Mouse (Mus musculus) testis, adult 2 months (tissue): ENCODE measurements around the gene Cuzd1. TPM values are rescaled to one million over a fixed set of nuclear protein-coding genes. Genes with fewer than 3 reads are reported as not detected.

Experiments
- H3K27ac ChIP-seq: fragments of 200-500 bp; 2 replicates; pipeline ENCODE4 v1.5.1; 2012; ENCODE audit warnings: low read depth, low read length; ENCODE audit not compliant: control insufficient read depth, insufficient read depth
- H3K27me3 ChIP-seq: fragments of 200-500 bp; 2 replicates; pipeline ENCODE4 v1.6.1; 2012; ENCODE audit warnings: mild to moderate bottlenecking, low read length, moderate library complexity; ENCODE audit not compliant: control insufficient read depth, insufficient read depth
- H3K36me3 ChIP-seq: fragments of 200-500 bp; 2 replicates; pipeline ENCODE4 v1.6.1; 2012; ENCODE audit warnings: mild to moderate bottlenecking, low read length; ENCODE audit not compliant: control insufficient read depth, insufficient read depth
- H3K4me1 ChIP-seq: fragments of 200-500 bp; 2 replicates; pipeline ENCODE4 v1.6.1; 2012; ENCODE audit warnings: low read length; ENCODE audit not compliant: control insufficient read depth, insufficient read depth
- H3K4me3 ChIP-seq: fragments of 200-500 bp; 2 replicates; pipeline ENCODE4 v1.5.1; 2012; ENCODE audit warnings: low read depth, mild to moderate bottlenecking, low read length, moderate library complexity, mixed read lengths; ENCODE audit not compliant: control insufficient read depth
- CTCF ChIP-seq: fragments of 200-500 bp; IDR thresholded peaks from 2 replicates; pipeline ENCODE4 v1.5.1; 2012; ENCODE audit warnings: low read depth, mild to moderate bottlenecking, inconsistent platforms, low read length, moderate library complexity; ENCODE audit not compliant: control insufficient read depth, insufficient read depth, insufficient replicate concordance
- POLR2A ChIP-seq: fragments of 200-500 bp; IDR thresholded peaks from 2 replicates; pipeline ENCODE4 v1.6.1; 2012; ENCODE audit warnings: low read depth, mild to moderate bottlenecking, inconsistent platforms, low read length, moderate library complexity; ENCODE audit not compliant: control insufficient read depth
- polyA plus RNA-seq: library from polyadenylated mRNA; depleted of rRNA; stranded (reverse); fragments of >200 nt; gene quantifications from 2 replicates; pipeline ENCODE4 v1.2.3, GENCODE M21; 2012

Cuzd1 gene
- polyA plus RNA-seq, 1 experiment = 2.9 TPM

GRCm38 (mm10) chr7:131345856-131346541 is 23.9 kb upstream of the Cuzd1 start:
- Histone ChIP-seq H3K4me3 (no peak overlapping the region), H3K36me3 (peaks cover 7% of the 10 kb centered on the region)
- TF ChIP-seq POLR2A (no peak), CTCF (no peak)

DNA sequence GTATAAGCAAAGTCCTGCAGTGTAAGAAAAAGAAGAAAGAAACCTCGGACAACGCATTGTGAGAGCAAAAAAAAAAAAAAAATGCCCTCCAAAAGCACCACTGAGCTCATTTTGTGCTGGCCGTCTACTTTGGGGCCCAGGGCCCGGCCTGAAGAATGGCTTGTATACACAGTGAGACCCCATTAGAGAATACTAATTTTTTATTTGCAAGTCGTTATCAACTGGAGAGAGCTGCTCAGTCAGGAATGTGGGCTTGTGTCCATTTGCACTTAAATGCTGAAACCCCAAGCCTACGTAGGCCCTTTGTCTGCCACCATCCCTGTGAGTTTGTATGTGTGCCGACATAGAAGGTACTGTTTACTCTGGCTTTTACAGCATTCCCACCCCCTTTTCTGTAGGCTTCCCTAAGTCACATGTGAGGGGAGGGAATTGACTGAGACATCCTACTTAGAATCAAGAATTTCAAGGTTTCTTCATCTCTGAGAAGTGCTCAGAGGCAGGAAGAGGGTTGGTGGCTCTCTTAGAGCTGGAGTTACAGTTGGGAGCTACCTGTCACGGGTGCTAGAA is 15.5 kb upstream of the Cuzd1 start:
- Histone ChIP-seq H3K36me3 (no peaks in the 10 kb centered on the region; the same call in 1 of the 2 replicates), H3K27ac (no peak overlapping the region)
- no peak for TF ChIP-seq POLR2A

More at GRCm38 (mm10) chr7:131345856-131346541, 23.9 kb upstream of the Cuzd1 start:
- H3K27me3 ChIP-seq = no peaks in the 10 kb centered on the region
- no peak overlapping the region for H3K27ac ChIP-seq
- H3K4me1 ChIP-seq = no peaks in the 10 kb centered on the region

DNA sequence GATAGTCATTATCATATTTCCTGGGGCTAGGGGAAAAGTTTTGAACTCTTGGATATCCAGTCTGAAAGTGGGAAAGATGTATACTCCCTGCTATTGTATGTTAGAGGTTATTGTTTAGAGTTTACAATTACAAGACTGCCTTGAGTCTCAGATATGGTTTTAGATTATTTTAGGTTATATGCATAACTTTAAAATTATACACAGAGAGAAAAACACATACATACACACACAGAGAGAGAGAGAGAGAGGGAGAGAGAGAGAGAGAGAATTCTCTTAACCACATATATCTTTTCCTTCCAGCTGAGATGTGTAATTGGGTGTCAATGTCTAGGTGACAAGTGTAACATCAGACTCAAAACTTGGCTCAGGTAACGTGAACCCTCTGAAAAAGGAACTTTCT is 11.5 kb upstream of the Cuzd1 start, which contains the start of gene Fam24a:
Gene Fam24a (plus strand): TSS at position 301 of the 400 bp plus-strand sequence.
- no peaks in the 10 kb centered on the region; the same call in 1 of the 2 replicates for H3K36me3 ChIP-seq
- TF ChIP-seq POLR2A (no peak), CTCF (no peak)
- H3K4me1 ChIP-seq = no peaks in the 10 kb centered on the region
- no peak within 1 kb of the TSS for H3K27ac ChIP-seq
- no peaks in the 10 kb centered on the region for H3K27me3 ChIP-seq
- peak within 1 kb of the TSS; percentile 84; the same call in 1 of the 2 replicates for H3K4me3 ChIP-seq

More for the DNA sequence above, 15.5 kb upstream of the Cuzd1 start:
- no peaks in the 10 kb centered on the region for H3K4me1 ChIP-seq
- H3K27me3 ChIP-seq = no peaks in the 10 kb centered on the region
- no peak overlapping the region; the same call in 1 of the 2 replicates for H3K4me3 ChIP-seq

GRCm38 (mm10) chr7:131331688-131332087 is 9.6 kb upstream of the Cuzd1 start:
- Histone ChIP-seq H3K4me1 (no peaks in the 10 kb centered on the region), H3K4me3 (no peak overlapping the region), H3K36me3 (no peaks in the 10 kb centered on the region; the same call in 1 of the 2 replicates), H3K27ac (no peak overlapping the region), H3K27me3 (no peaks in the 10 kb centered on the region)
- TF ChIP-seq POLR2A (no peak), CTCF (no peak)

DNA sequence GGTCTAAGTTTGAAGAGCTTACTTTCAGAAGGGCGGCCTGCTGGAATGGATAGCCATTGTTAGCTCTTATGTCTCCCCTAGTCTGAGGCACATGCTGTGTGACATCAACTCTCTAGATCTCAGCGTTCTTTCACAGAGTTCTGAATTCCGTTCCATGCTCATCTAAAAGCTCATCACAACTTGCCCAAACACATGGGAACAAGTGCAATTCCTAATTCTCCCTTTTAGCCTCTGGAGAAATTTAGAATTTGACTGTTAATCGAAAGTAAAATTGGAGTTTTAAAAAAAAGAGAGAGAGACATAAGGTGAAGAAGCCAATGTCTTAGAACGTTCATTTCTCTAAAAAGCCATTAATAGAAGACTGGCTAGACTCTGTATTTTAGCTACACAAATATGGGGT is 7.3 kb upstream of the Cuzd1 start, which contains the start of gene Fam24b:
Gene Fam24b (minus strand): TSS at position 101 of the 400 bp plus-strand sequence.
- no peaks in the 10 kb centered on the region for H3K4me1 ChIP-seq
- TF ChIP-seq POLR2A (no peak), CTCF (no peak)
- H3K27ac ChIP-seq = no peak within 1 kb of the TSS
- no peaks in the 10 kb centered on the region for H3K36me3 ChIP-seq
- H3K27me3 ChIP-seq = no peaks in the 10 kb centered on the region
- peak within 1 kb of the TSS; percentile 77 for H3K4me3 ChIP-seq

DNA sequence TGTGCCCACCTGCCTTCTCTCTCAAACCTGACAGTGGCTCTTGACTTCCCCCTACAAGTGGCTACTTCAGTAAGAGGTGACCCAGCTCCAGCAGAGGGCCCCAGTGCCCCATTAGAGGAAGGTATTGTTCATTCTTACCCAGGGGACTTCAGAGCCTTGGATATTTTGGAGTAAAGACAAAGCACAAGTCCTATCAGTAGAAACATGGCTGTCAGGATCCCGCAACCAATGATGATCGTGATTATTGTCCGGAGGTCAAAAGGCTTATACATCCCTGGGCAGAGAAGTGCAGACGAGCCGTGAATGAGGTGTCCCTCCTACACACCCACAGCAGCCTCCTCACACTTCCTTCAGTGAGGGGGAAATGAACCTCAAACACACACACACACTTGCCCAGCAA is 5.0 kb upstream of the Cuzd1 start:
- no peaks in the 10 kb centered on the region for H3K4me1 ChIP-seq
- peak overlapping the region; percentile 60 for H3K4me3 ChIP-seq
- H3K27me3 ChIP-seq = no peaks in the 10 kb centered on the region
- no peak overlapping the region for H3K27ac ChIP-seq
- TF ChIP-seq POLR2A = no peak
- TF ChIP-seq CTCF = no peak
- no peaks in the 10 kb centered on the region for H3K36me3 ChIP-seq

GRCm38 (mm10) chr7:131318340-131318739 is 3.8 kb downstream of the Cuzd1 start:
- TF ChIP-seq POLR2A = no peak
- no peak for TF ChIP-seq CTCF
- Histone ChIP-seq H3K4me3 (no peak overlapping the region), H3K4me1 (no peaks in the 10 kb centered on the region), H3K36me3 (no peaks in the 10 kb centered on the region), H3K27ac (no peak overlapping the region), H3K27me3 (no peaks in the 10 kb centered on the region)
